Mouse (Mus musculus) forebrain, embryonic 14.5 days (tissue): Measurements from ENCODE around the gene Cacng8. TPM values are rescaled to one million over a fixed set of nuclear protein-coding genes. Genes with fewer than 3 reads are reported as not detected.

ENCODE experiments used
- ATAC-seq: fragments of 200-750 bp; cut with Nextera tagmentation; 2 replicates; pipeline ENCODE4 v1.8.0; 2017; ENCODE audit warnings: mild to moderate bottlenecking, moderate library complexity
- DNase-seq: peaks from one replicate; pipeline ENCODE4 v3.0.0-alpha.2; 2015; ENCODE audit warnings: low spot score
- H3K27ac ChIP-seq: fragments of 300-500 bp; sonication (generic); 2 replicates; pipeline ENCODE4 v1.5.1; 2014; ENCODE audit warnings: low read depth, mild to moderate bottlenecking, control low read depth, low read length, moderate library complexity
- H3K27me3 ChIP-seq: fragments of 300-500 bp; sonication (generic); replicated peaks from 2 replicates; pipeline ENCODE4 v1.6.1; 2014; ENCODE audit warnings: low read length, control low read depth, mixed read lengths; ENCODE audit not compliant: control insufficient read depth, insufficient read depth
- H3K36me3 ChIP-seq: fragments of 300-500 bp; sonication (generic); 2 replicates; pipeline ENCODE4 v1.6.1; 2014; ENCODE audit warnings: low read length, control low read depth; ENCODE audit not compliant: control insufficient read depth, insufficient read depth
- H3K4me1 ChIP-seq: fragments of 300-500 bp; sonication (generic); 2 replicates; pipeline ENCODE4 v1.6.1; 2014; ENCODE audit warnings: antibody characterized with exemption, low read length, control low read depth; ENCODE audit not compliant: control insufficient read depth, insufficient read depth
- H3K4me2 ChIP-seq: fragments of 300-500 bp; sonication (generic); 2 replicates; pipeline ENCODE4 v1.6.1; 2014; ENCODE audit warnings: mild to moderate bottlenecking, control low read depth, low read length
- H3K4me3 ChIP-seq: fragments of 300-500 bp; sonication (generic); 2 replicates; pipeline ENCODE4 v1.5.1; 2014; ENCODE audit warnings: low read depth, low read length, control low read depth
- H3K9ac ChIP-seq: fragments of 300-500 bp; sonication (generic); 2 replicates; pipeline ENCODE4 v1.6.1; 2014; ENCODE audit warnings: mild to moderate bottlenecking, low read length, control low read depth, moderate library complexity
- H3K9me3 ChIP-seq: fragments of 300-500 bp; sonication (generic); replicated peaks from 2 replicates; pipeline ENCODE4 v1.6.1; 2016; ENCODE audit warnings: low read length, control low read depth, mixed read lengths; ENCODE audit not compliant: control insufficient read depth
- WGBS: fragments of 180-500 bp; shearing (Covaris S2); extraction: QIAGEN DNeasy Blood & Tissue Kit; methylation state at CpG from one replicate; pipeline ENCODE4 v1.1.7; 2014; 5-methylcytosine and 5-hydroxymethylcytosine counted together
- polyA plus RNA-seq: library from polyadenylated mRNA; unstranded; fragments of >200 nt; fragmentation: Nextera tagmentation; extraction: Ambion mirVana; gene quantifications from 2 replicates; pipeline ENCODE4 v1.2.1, GENCODE M21; 2014

Gene Cacng8
- polyA plus RNA-seq, 1 experiment from 2014 or later, result 11.1 TPM

GRCm38 (mm10) chr7:3414888-3415287 is 24.4 kb downstream of the Cacng8 start:
- ATAC-seq, result peak; percentile 9; the same call in 1 of the 2 replicates
- H3K27me3 ChIP-seq, result peaks cover 12% of the 10 kb centered on the region; the same call in 1 of the 2 replicates
- peak overlapping the region; percentile 52 for H3K4me3 ChIP-seq
- H3K36me3 ChIP-seq, result no peaks in the 10 kb centered on the region
- H3K9ac ChIP-seq, result peak overlapping the region; percentile 69
- no peak overlapping the region for H3K27ac ChIP-seq
- H3K4me2 ChIP-seq, result peak overlapping the region; percentile 97
- H3K4me1 ChIP-seq, result peaks cover 4% of the 10 kb centered on the region; the same call in 1 of the 2 replicates
- no peaks in the 10 kb centered on the region for H3K9me3 ChIP-seq
- 0% methylated on average over 35 of the region's 47 CpGs for WGBS
- peak; percentile 49 for DNase-seq

- no peaks in the 10 kb centered on the region for H3K36me3 ChIP-seq
- H3K4me2 ChIP-seq, result peak overlapping the region; percentile 97
- H3K27ac ChIP-seq, result no peak overlapping the region
- under 1% methylated on average over 38 of the region's 60 CpGs for whole genome bisulfite sequencing
- peak overlapping the region; percentile 69 for H3K9ac ChIP-seq
- H3K4me1 ChIP-seq, result peaks cover 4% of the 10 kb centered on the region; the same call in 1 of the 2 replicates
- no peaks in the 10 kb centered on the region for H3K9me3 ChIP-seq
- DNase-seq (peak; percentile 34), ATAC-seq (peak; percentile 18)
- peak overlapping the region; percentile 52 for H3K4me3 ChIP-seq
- peaks cover 12% of the 10 kb centered on the region; the same call in 1 of the 2 replicates for H3K27me3 ChIP-seq
Measured at GRCm38 (mm10) chr7:3415378-3415777, 24.9 kb downstream of the Cacng8 start.

- H3K9me3 ChIP-seq, result no peaks in the 10 kb centered on the region
- H3K36me3 ChIP-seq, result no peaks in the 10 kb centered on the region
- H3K4me3 ChIP-seq, result no peak overlapping the region
- peaks cover 20% of the 10 kb centered on the region for H3K27me3 ChIP-seq
- ATAC-seq, result no peak
- no peak overlapping the region for H3K27ac ChIP-seq
- H3K9ac ChIP-seq, result no peak overlapping the region
- WGBS, result 30% methylated on average over 6 of the region's 6 CpGs
- DNase-seq, result no peak
- H3K4me1 ChIP-seq, result 0 out of 2 replicates have a peak, but pooled peaks cover 3% of the 10 kb centered on the region
- H3K4me2 ChIP-seq, result no peak overlapping the region
Measured at GRCm38 (mm10) chr7:3419941-3420340, 29.5 kb downstream of the Cacng8 start.

- no peak for DNase-seq
- no peak overlapping the region for H3K4me3 ChIP-seq
- H3K4me2 ChIP-seq, result no peak overlapping the region
- peaks cover 23% of the 10 kb centered on the region for H3K27me3 ChIP-seq
- H3K4me1 ChIP-seq, result 0 out of 2 replicates have a peak, but pooled peaks cover 3% of the 10 kb centered on the region
- WGBS, result 60% methylated on average over 5 of the region's 5 CpGs
- H3K9ac ChIP-seq, result no peak overlapping the region
- H3K9me3 ChIP-seq, result no peaks in the 10 kb centered on the region
- no peak for ATAC-seq
- H3K27ac ChIP-seq, result no peak overlapping the region
- H3K36me3 ChIP-seq, result no peaks in the 10 kb centered on the region
Measured at GRCm38 (mm10) chr7:3420466-3420865, 30.0 kb downstream of the Cacng8 start.

DNA sequence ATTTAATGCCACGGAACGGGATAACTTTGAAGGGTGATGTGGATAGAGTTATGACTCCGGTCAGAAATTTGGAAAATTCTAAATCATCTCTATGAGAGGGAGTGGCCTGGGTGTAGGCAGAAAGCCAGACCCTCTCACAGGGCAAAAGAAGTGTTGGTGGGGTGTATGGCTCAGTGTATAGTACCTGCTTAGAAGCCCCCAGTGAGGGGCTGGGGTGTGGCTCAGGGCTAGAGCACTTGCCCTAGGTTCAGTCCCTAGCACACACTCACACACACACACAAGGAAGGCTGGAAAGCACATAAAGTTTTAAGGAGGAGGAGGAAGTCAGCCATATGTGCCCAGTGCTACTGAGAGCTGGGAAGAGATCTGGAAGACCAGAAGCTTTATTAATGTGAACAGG is 30.8 kb downstream of the Cacng8 start:
- Histone ChIP-seq H3K27me3 (peaks cover 23% of the 10 kb centered on the region), H3K4me3 (no peak overlapping the region), H3K9me3 (no peaks in the 10 kb centered on the region), H3K36me3 (no peaks in the 10 kb centered on the region), H3K4me1 (0 out of 2 replicates have a peak, but pooled peaks cover 3% of the 10 kb centered on the region), H3K9ac (no peak overlapping the region), H3K4me2 (no peak overlapping the region), H3K27ac (no peak overlapping the region)
- 95% methylated on average over 3 of the region's 3 CpGs for WGBS
- ATAC-seq, result no peak
- DNase-seq, result no peak

GRCm38 (mm10) chr7:3422051-3422450 is 31.6 kb downstream of the Cacng8 start:
- peaks cover 23% of the 10 kb centered on the region for H3K27me3 ChIP-seq
- H3K36me3 ChIP-seq, result no peaks in the 10 kb centered on the region
- H3K4me2 ChIP-seq, result no peak overlapping the region
- H3K9ac ChIP-seq, result no peak overlapping the region
- ATAC-seq (no peak), DNase-seq (no peak)
- no peaks in the 10 kb centered on the region for H3K9me3 ChIP-seq
- H3K27ac ChIP-seq, result no peak overlapping the region
- 60% methylated on average over 7 of the region's 7 CpGs for WGBS
- H3K4me1 ChIP-seq, result 0 out of 2 replicates have a peak, but pooled peaks cover 3% of the 10 kb centered on the region
- H3K4me3 ChIP-seq, result no peak overlapping the region

- DNase-seq (no peak), ATAC-seq (peak; percentile 58; the same call in 1 of the 2 replicates)
- Histone ChIP-seq H3K9me3 (no peaks in the 10 kb centered on the region), H3K4me3 (peak overlapping the region; percentile 9; the same call in 1 of the 2 replicates), H3K27me3 (peaks cover 23% of the 10 kb centered on the region), H3K9ac (peak overlapping the region; percentile 36), H3K4me2 (peak overlapping the region; percentile 47), H3K36me3 (no peaks in the 10 kb centered on the region), H3K4me1 (0 out of 2 replicates have a peak, but pooled peaks cover 3% of the 10 kb centered on the region), H3K27ac (no peak overlapping the region)
- WGBS, result under 1% methylated on average over 30 of the region's 30 CpGs
Measured at GRCm38 (mm10) chr7:3423430-3423829, 32.9 kb downstream of the Cacng8 start.

DNA sequence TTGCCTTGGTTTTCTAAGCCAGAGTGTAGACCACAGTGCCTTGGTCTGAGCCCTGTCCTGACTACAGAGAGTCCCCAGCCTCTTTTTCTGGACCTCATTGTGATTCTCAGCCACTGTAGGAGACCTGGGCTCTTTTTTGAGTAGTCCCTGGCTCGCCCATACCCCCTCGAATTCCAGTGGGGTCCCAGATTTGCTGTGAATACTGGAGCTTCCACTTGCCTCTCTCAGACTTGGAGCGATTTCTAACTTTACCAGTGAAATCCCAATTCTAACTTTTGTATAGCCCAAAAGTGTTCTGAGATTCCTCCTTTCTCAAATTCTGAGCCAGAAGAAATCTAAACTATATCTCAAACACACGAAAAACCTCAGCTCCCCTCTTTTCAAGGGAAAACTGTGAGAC is 33.4 kb downstream of the Cacng8 start, which contains the start of gene Cacng6:
Cacng6 (plus strand) TSS at position 301 of the 400 bp plus-strand sequence.
- H3K9ac ChIP-seq, result peak within 1 kb of the TSS; percentile 36

DNA sequence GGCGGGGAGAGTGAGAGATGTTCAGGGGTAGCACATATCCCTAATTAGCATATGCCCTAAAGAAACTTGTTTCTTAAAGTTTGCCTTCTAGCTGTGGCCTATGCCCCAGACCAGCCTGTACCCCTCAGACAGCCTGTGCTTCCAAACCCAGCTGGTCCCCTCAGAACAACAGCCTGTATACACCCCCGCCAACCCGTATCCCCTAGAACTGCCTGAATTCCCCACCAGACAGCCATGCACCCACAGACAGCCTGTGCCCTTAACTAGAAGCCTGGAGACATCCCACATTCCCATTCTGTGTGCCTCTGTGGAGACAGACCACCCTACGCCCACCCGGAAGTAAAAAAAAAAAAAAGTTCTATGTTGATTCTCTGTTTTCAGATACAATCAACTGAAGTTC is 34.7 kb downstream of the Cacng8 start:
- H3K27me3 ChIP-seq, result peaks cover 23% of the 10 kb centered on the region
- H3K36me3 ChIP-seq, result no peaks in the 10 kb centered on the region
- no peak overlapping the region for H3K4me3 ChIP-seq
- ATAC-seq (no peak), DNase-seq (no peak)
- no peak overlapping the region for H3K9ac ChIP-seq
- no peaks in the 10 kb centered on the region for H3K9me3 ChIP-seq
- H3K4me1 ChIP-seq, result 0 out of 2 replicates have a peak, but pooled peaks cover 3% of the 10 kb centered on the region
- no peak overlapping the region for H3K4me2 ChIP-seq
- WGBS, result 91% methylated on average over 5 of the region's 5 CpGs
- no peak overlapping the region for H3K27ac ChIP-seq

More for the DNA sequence above, 33.4 kb downstream of the Cacng8 start, which contains the start of gene Cacng6:
- Histone ChIP-seq H3K27me3 (peaks cover 23% of the 10 kb centered on the region), H3K4me1 (0 out of 2 replicates have a peak, but pooled peaks cover 3% of the 10 kb centered on the region), H3K36me3 (no peaks in the 10 kb centered on the region), H3K27ac (no peak within 1 kb of the TSS), H3K4me2 (peak within 1 kb of the TSS; percentile 47), H3K9me3 (no peaks in the 10 kb centered on the region), H3K4me3 (peak within 1 kb of the TSS; percentile 9; the same call in 1 of the 2 replicates)
- no peak for DNase-seq
- WGBS, result 45% methylated on average over 4 of the region's 4 CpGs
- no peak for ATAC-seq
